Mouse (Mus musculus): ENCODE results near the gene Stk32c.

The Stk32c gene

GRCm38 (mm10) chr7:139094761-139095160 is 118.3 kb downstream of the Stk32c start:
- DNase-seq (ENCODE audit: low spot score in 2 of 2) = no peak

GRCm38 (mm10) chr7:139093781-139094180 is 119.3 kb downstream of the Stk32c start:
- no peak for DNase-seq (ENCODE audit: low spot score in 2 of 2)

- DNase-seq (ENCODE audit: low spot score in 2 of 2) = no peak
These were observed 120.0 kb downstream of the Stk32c start for GRCm38 (mm10) chr7:139093124-139093523.

GRCm38 (mm10) chr7:139092676-139093075 is 120.4 kb downstream of the Stk32c start:
- no peak for DNase-seq (ENCODE audit: low spot score in 2 of 2)

GRCm38 (mm10) chr7:139091681-139092080 is 121.4 kb downstream of the Stk32c start:
- DNase-seq (ENCODE audit: low spot score in 2 of 2) = no peak

- no peak for DNase-seq (ENCODE audit: low spot score in 2 of 2)
These were observed 122.9 kb downstream of the Stk32c start for GRCm38 (mm10) chr7:139089892-139090874.

- DNase-seq (ENCODE audit: low spot score in 2 of 2) = no peak
These were observed 125.3 kb downstream of the Stk32c start for GRCm38 (mm10) chr7:139087801-139088200.

- DNase-seq (ENCODE audit: low spot score in 2 of 2) = no peak
These were observed 126.6 kb downstream of the Stk32c start for GRCm38 (mm10) chr7:139086195-139087158.

- DNase-seq (ENCODE audit: low spot score in 2 of 2) = peak; percentile 26
These were observed 127.4 kb downstream of the Stk32c start, which contains the start of gene Dpysl4 for GRCm38 (mm10) chr7:139085629-139086194. Gene Dpysl4 (plus strand): TSS chr7:139086001.

GRCm38 (mm10) chr7:139084316-139084715 is 128.8 kb downstream of the Stk32c start:
- no peak for DNase-seq (ENCODE audit: low spot score in 2 of 2)

GRCm38 (mm10) chr7:139082281-139082680 is 130.8 kb downstream of the Stk32c start:
- DNase-seq (ENCODE audit: low spot score in 2 of 2) = no peak

GRCm38 (mm10) chr7:139081158-139081557 is 131.9 kb downstream of the Stk32c start:
- DNase-seq (ENCODE audit: low spot score in 2 of 2) = no peak

GRCm38 (mm10) chr7:139080714-139081113 is 132.4 kb downstream of the Stk32c start:
- no peak for DNase-seq (ENCODE audit: low spot score in 2 of 2)

- DNase-seq (ENCODE audit: low spot score in 2 of 2) = no peak
These were observed 134.0 kb downstream of the Stk32c start for GRCm38 (mm10) chr7:139079141-139079540.

GRCm38 (mm10) chr7:139078181-139078580 is 134.9 kb downstream of the Stk32c start:
- DNase-seq (ENCODE audit: low spot score in 2 of 2) = no peak

GRCm38 (mm10) chr7:139077283-139077682 is 135.8 kb downstream of the Stk32c start:
- no peak for DNase-seq (ENCODE audit: low spot score in 2 of 2)

GRCm38 (mm10) chr7:139075054-139075794 is 137.9 kb downstream of the Stk32c start:
- no peak for DNase-seq (ENCODE audit: low spot score in 2 of 2)

- DNase-seq (ENCODE audit: low spot score in 2 of 2) = no peak
These were observed 138.9 kb downstream of the Stk32c start for GRCm38 (mm10) chr7:139074189-139074588.

GRCm38 (mm10) chr7:139068182-139068623 is 144.9 kb downstream of the Stk32c start:
- DNase-seq (ENCODE audit: low spot score in 2 of 2) = peak; percentile 34 to 36

GRCm38 (mm10) chr7:139063406-139063805 is 149.7 kb downstream of the Stk32c start:
- no peak for DNase-seq (ENCODE audit: low spot score in 2 of 2)
